Mouse (Mus musculus) MEL (cell line): ENCODE results near the gene Rassf1. TPM values are rescaled to one million over a fixed set of nuclear protein-coding genes. Genes with fewer than 3 reads are reported as not detected.
A peak's percentile ranks its signal among the peaks of the same experiment; 100 is the strongest.

Experiments
- DNase-seq: peaks from one replicate; pipeline ENCODE4 v3.0.0; 2011; ENCODE audit warnings: low read depth, low spot score
- H3K27ac ChIP-seq: 2 replicates; pipeline ENCODE4 v1.5.1; 2012; ENCODE audit warnings: low read depth, mild to moderate bottlenecking, control low read depth, low read length, moderate library complexity; ENCODE audit not compliant: control insufficient read depth
- H3K27me3 ChIP-seq, 2 experiments: fragments of 150-350 bp in 1 of 2; sonication (generic) in 1 of 2; 2 replicates each; pipeline ENCODE4 v1.6.1; 2012; ENCODE audit warnings: low read length in 2 of 2, mild to moderate bottlenecking in 2 of 2, improper control_type of control experiment in 1 of 2, moderate library complexity in 1 of 2; ENCODE audit not compliant: insufficient read depth in 2 of 2, control insufficient read depth in 1 of 2
- H3K36me3 ChIP-seq, 2 experiments: 2 replicates each; pipeline ENCODE4 v1.6.1; 2012 to 2014; ENCODE audit warnings: low read length in 2 of 2, improper control_type of control experiment in 1 of 2, inconsistent platforms in 1 of 2, mild to moderate bottlenecking in 1 of 2; ENCODE audit not compliant: insufficient read depth in 2 of 2, control insufficient read depth in 1 of 2
- H3K4me1 ChIP-seq, 2 experiments: fragments of 150-350 bp in 1 of 2; sonication (generic) in 1 of 2; 2 replicates each; pipeline ENCODE4 v1.6.1; 2012; ENCODE audit warnings: low read length in 2 of 2, improper control_type of control experiment in 1 of 2, mild to moderate bottlenecking in 1 of 2; ENCODE audit not compliant: insufficient read depth in 2 of 2, control insufficient read depth in 1 of 2
- H3K4me3 ChIP-seq, 2 experiments: fragments of 150-350 bp in 1 of 2; sonication (generic) in 1 of 2; 2 replicates each; pipeline ENCODE4 v1.5.1; 2012; ENCODE audit warnings: low read depth in 2 of 2, low read length in 2 of 2, mild to moderate bottlenecking in 2 of 2, moderate library complexity in 2 of 2, control low read depth in 1 of 2, improper control_type of control experiment in 1 of 2; ENCODE audit not compliant: control insufficient read depth in 1 of 2, insufficient read depth in 1 of 2
- H3K79me2 ChIP-seq: 2 replicates; pipeline ENCODE4 v1.6.1; 2012; ENCODE audit warnings: mild to moderate bottlenecking, low read length, moderate library complexity; ENCODE audit not compliant: control insufficient read depth, poor library complexity, insufficient read depth
- H3K9ac ChIP-seq: 2 replicates; pipeline ENCODE4 v1.6.1; 2012; ENCODE audit warnings: low read depth, mild to moderate bottlenecking, control low read depth, low read length, moderate library complexity; ENCODE audit not compliant: control insufficient read depth, poor library complexity, severe bottlenecking
- H3K9me3 ChIP-seq: fragments of 150-350 bp; sonication (generic); replicated peaks from 2 replicates; pipeline ENCODE4 v1.6.1; 2012; ENCODE audit warnings: mild to moderate bottlenecking, low read length, improper control_type of control experiment, moderate library complexity; ENCODE audit not compliant: insufficient read depth
- BHLHE40 ChIP-seq: IDR thresholded peaks from 2 replicates; pipeline ENCODE4 v1.6.1; 2012; ENCODE audit warnings: low read depth, mild to moderate bottlenecking, inconsistent platforms, low read length, improper control_type of control experiment, borderline replicate concordance
- CHD2 ChIP-seq: IDR thresholded peaks from 2 replicates; pipeline ENCODE4 v1.6.1; 2011; ENCODE audit warnings: low read length, improper control_type of control experiment
- CTCF ChIP-seq, 3 experiments: IDR thresholded peaks in 2 of 3; conservative IDR thresholded peaks in 1 of 3; 2 replicates each; pipeline ENCODE4 v1.5.1; 2011 to 2012; ENCODE audit warnings: low read length in 3 of 3, low read depth in 2 of 3, mild to moderate bottlenecking in 2 of 3, improper control_type of control experiment in 1 of 3, inconsistent platforms in 1 of 3, mixed read lengths in 1 of 3, moderate library complexity in 1 of 3; ENCODE audit not compliant: control insufficient read depth in 1 of 3, insufficient read depth in 1 of 3, poor library complexity in 1 of 3, severe bottlenecking in 1 of 3
- E2F4 ChIP-seq: IDR thresholded peaks from 2 replicates; pipeline ENCODE4 v1.6.1; 2011; ENCODE audit warnings: low read depth, low read length, improper control_type of control experiment, borderline replicate concordance
- ELF1 ChIP-seq: IDR thresholded peaks from 2 replicates; pipeline ENCODE4 v1.6.1; 2014; ENCODE audit warnings: low read depth, mild to moderate bottlenecking, inconsistent platforms, low read length, improper control_type of control experiment, moderate library complexity
- EP300 ChIP-seq, 2 experiments: IDR thresholded peaks; 2 replicates each; pipeline ENCODE4 v1.6.1; 2011; ENCODE audit warnings: improper control_type of control experiment in 2 of 2, low read length in 2 of 2, low read depth in 1 of 2, mild to moderate bottlenecking in 1 of 2
- ETS1 ChIP-seq: IDR thresholded peaks from 2 replicates; pipeline ENCODE4 v1.6.1; 2012; ENCODE audit warnings: low read depth, mild to moderate bottlenecking, inconsistent platforms, low read length, improper control_type of control experiment, moderate library complexity
- GABPA ChIP-seq: IDR thresholded peaks from 2 replicates; pipeline ENCODE4 v1.6.1; 2012; ENCODE audit warnings: low read depth, mild to moderate bottlenecking, inconsistent platforms, low read length, improper control_type of control experiment, moderate library complexity
- HCFC1 ChIP-seq: IDR thresholded peaks from 2 replicates; pipeline ENCODE4 v1.6.1; 2012; ENCODE audit warnings: low read depth, mild to moderate bottlenecking, inconsistent platforms, low read length, improper control_type of control experiment, moderate library complexity
- KAT2A ChIP-seq: conservative IDR thresholded peaks from 2 replicates; pipeline ENCODE4 v1.6.1; 2012; ENCODE audit warnings: low read depth, low read length, improper control_type of control experiment, inconsistent platforms
- MAZ ChIP-seq: IDR thresholded peaks from 2 replicates; pipeline ENCODE4 v1.6.1; 2012; ENCODE audit warnings: low read depth, mild to moderate bottlenecking, inconsistent platforms, low read length, improper control_type of control experiment
- MEF2A ChIP-seq: IDR thresholded peaks from 2 replicates; pipeline ENCODE4 v1.6.1; 2014; ENCODE audit warnings: low read depth, mild to moderate bottlenecking, inconsistent platforms, low read length, improper control_type of control experiment; ENCODE audit not compliant: poor library complexity, insufficient replicate concordance, severe bottlenecking; ENCODE audit errors: extremely low read depth
- MYB ChIP-seq: IDR thresholded peaks from 2 replicates; pipeline ENCODE4 v1.6.1; 2011; ENCODE audit warnings: mild to moderate bottlenecking, low read depth, low read length, improper control_type of control experiment
- MYC ChIP-seq: IDR thresholded peaks from 2 replicates; pipeline ENCODE4 v1.6.1; 2011; ENCODE audit warnings: low read depth, mild to moderate bottlenecking, low read length, improper control_type of control experiment, moderate library complexity
- NRF1 ChIP-seq: IDR thresholded peaks from 2 replicates; pipeline ENCODE4 v1.6.1; 2014; ENCODE audit warnings: low read depth, mild to moderate bottlenecking, inconsistent platforms, low read length, improper control_type of control experiment, moderate library complexity; ENCODE audit not compliant: poor library complexity, insufficient read depth, severe bottlenecking
- POLR2AphosphoS2 ChIP-seq: IDR thresholded peaks from 2 replicates; pipeline ENCODE4 v1.6.1; 2011; ENCODE audit warnings: low read length, improper control_type of control experiment
- RCOR1 ChIP-seq: IDR thresholded peaks from 2 replicates; pipeline ENCODE4 v1.6.1; 2012; ENCODE audit warnings: low read depth, mild to moderate bottlenecking, inconsistent platforms, low read length, improper control_type of control experiment
- SIN3A ChIP-seq: IDR thresholded peaks from 2 replicates; pipeline ENCODE4 v1.6.1; 2012; ENCODE audit warnings: low read length, improper control_type of control experiment, inconsistent platforms
- USF2 ChIP-seq, 2 experiments: IDR thresholded peaks; 2 replicates each; pipeline ENCODE4 v1.6.1; 2011 to 2012; ENCODE audit warnings: improper control_type of control experiment in 2 of 2, low read length in 2 of 2, borderline replicate concordance in 1 of 2, inconsistent platforms in 1 of 2, low read depth in 1 of 2, mild to moderate bottlenecking in 1 of 2; ENCODE audit not compliant: insufficient read depth in 1 of 2
- ZMIZ1 ChIP-seq: IDR thresholded peaks from 2 replicates; pipeline ENCODE4 v1.6.1; 2012; ENCODE audit warnings: low read depth, mild to moderate bottlenecking, inconsistent platforms, low read length, improper control_type of control experiment, moderate library complexity
- polyA plus RNA-seq, 2 experiments: library from polyadenylated mRNA; stranded (reverse) in 1 of 2; unstranded in 1 of 2; fragments of >175 nt in 1 of 2; fragments of >200 nt in 1 of 2; gene quantifications; 2 replicates each; pipeline versions ENCODE4 v1.2.1 to v1.2.4; 2012; ENCODE audit warnings: low replicate concordance in 2 of 2, low read depth in 1 of 2; ENCODE audit not compliant: insufficient read length in 2 of 2, insufficient read depth in 1 of 2, missing spikeins in 1 of 2
- total RNA-seq: library from RNA; depleted of rRNA; stranded (reverse); fragments of 300-350 nt; gene quantifications from 2 replicates; pipeline ENCODE4 v1.2.3, GENCODE M21; 2012

The Rassf1 gene
- total and polyA plus RNA-seq, 3 experiments = 48.0 to 56.9 TPM; not detected in 1

- TF ChIP-seq MEF2A (peak; percentile 72; the same call in 1 of the 2 replicates), RCOR1 (0 out of 2 replicates have a peak, but pooled peaks have one; percentile 6), KAT2A (no peak), ELF1 (peak; percentile 50; the same call in 1 of the 2 replicates), POLR2AphosphoS2 (no peak), CTCF (IDR thresholded peaks at IDR 0.05 in 2 of 3, conservative IDR thresholded peaks at IDR 0.05 in 1 of 3; ENCODE audit: control insufficient read depth in 1 of 3, insufficient read depth in 1 of 3, low read depth in 2 of 3, low read length in 3 of 3, poor library complexity in 1 of 3, severe bottlenecking in 1 of 3) (peak; percentile 95 to 99 (median 97)), USF2 (IDR thresholded peaks at IDR 0.05; ENCODE audit: borderline replicate concordance in 1 of 2, insufficient read depth in 1 of 2, low read depth in 1 of 2, low read length in 2 of 2) (no peak)
Observed at GRCm38 (mm10) chr9:107602068-107602648, 50.8 kb downstream of the Rassf1 start (continued).

DNA sequence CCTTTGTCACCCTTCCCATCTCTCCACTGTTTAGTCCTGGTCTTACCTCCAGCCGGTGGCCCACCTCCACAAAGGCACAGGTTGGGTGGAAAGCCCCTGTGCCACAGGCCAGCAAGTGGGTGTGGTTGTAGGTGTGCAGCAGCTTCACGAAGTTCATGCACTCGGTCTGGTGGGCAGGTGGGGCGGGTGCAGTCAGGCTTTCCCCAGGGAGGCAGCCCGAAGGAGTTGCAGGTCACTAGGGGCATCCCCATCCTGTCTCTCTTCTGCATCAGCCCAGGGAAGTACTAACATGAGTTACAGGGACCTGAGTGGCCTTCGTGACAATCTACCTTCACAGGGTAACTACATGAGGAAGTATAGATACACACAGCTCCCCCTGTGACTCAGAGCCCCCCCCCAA lies 51.9 kb downstream of the Rassf1 start:
- Histone ChIP-seq H3K36me3 (peaks cover 0 to 10% of the 10 kb centered on the region in 2 experiments; a peak in 2 of 4 replicates), H3K79me2 (no peaks in the 10 kb centered on the region; the same call in 1 of the 2 replicates), H3K9me3 (no peaks in the 10 kb centered on the region), H3K4me3 (no peak overlapping the region), H3K27ac (no peak overlapping the region), H3K9ac (no peak overlapping the region), H3K27me3 (no peaks in the 10 kb centered on the region), H3K4me1 (peaks cover 0 to 23% of the 10 kb centered on the region in 2 experiments; a peak in 3 of 4 replicates)
- DNase-seq = no peak
- TF ChIP-seq USF2 (IDR thresholded peaks at IDR 0.05; ENCODE audit: borderline replicate concordance in 1 of 2, insufficient read depth in 1 of 2, low read depth in 1 of 2, low read length in 2 of 2) (no peak), ETS1 (no peak), ELF1 (no peak), EP300 (IDR thresholded peaks at IDR 0.05; ENCODE audit: low read depth in 1 of 2, low read length in 2 of 2) (no peak), NRF1 (no peak), GABPA (no peak)

DNA sequence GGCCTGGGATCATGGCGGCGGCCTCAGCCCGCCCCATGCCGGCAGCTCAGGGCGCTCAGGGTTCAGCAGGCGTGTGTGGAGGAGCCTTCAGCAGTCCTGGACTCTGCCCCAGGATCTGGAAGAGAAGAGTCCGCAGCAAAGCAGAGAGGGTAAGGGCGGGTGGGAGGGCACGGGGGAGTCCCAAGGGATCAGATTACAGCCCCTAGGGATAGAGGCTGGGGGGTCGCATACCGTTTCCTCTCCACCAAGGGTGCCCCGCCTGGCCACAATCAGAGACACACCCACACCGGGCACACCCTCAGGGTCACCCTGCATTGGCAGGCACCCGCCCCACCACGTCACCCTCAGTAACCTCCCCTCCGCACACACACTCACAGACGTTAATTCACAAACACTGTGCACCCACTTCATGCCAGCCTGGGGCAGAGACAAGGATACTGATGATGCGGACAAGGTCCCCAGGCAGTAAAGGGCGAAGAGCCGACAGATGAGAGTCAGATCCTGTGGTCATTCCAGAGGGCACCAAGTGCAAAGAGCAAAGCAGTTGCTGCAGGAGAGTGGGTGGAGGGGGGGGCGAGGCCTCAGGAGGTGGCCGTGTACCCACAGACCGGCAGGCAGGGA lies 53.8 kb downstream of the Rassf1 start:
- Histone ChIP-seq H3K36me3 (peaks cover 0 to 10% of the 10 kb centered on the region in 2 experiments; a peak in 2 of 4 replicates), H3K79me2 (no peaks in the 10 kb centered on the region; the same call in 1 of the 2 replicates), H3K27ac (no peak overlapping the region), H3K9me3 (no peaks in the 10 kb centered on the region), H3K27me3 (no peaks in the 10 kb centered on the region), H3K4me3 (no peak overlapping the region), H3K9ac (no peak overlapping the region), H3K4me1 (peaks cover 0 to 23% of the 10 kb centered on the region in 2 experiments; a peak in 3 of 4 replicates)
- DNase-seq = no peak
- no peak for TF ChIP-seq MYB
- no peak for TF ChIP-seq SIN3A
- TF ChIP-seq GABPA = no peak
- no peak for TF ChIP-seq ZMIZ1
- TF ChIP-seq CHD2 = no peak
- no peak for TF ChIP-seq MAZ
- TF ChIP-seq E2F4 = no peak
- no peak for TF ChIP-seq BHLHE40
- TF ChIP-seq MEF2A = no peak
- no peak for TF ChIP-seq MYC
- no peak for TF ChIP-seq HCFC1
